Mouse (Mus musculus): ENCODE measurements around the gene Arpin. TPM values are rescaled to one million over a fixed set of nuclear protein-coding genes. Genes with fewer than 3 reads are reported as not detected.
A peak's percentile ranks its signal among the peaks of the same experiment; 100 is the strongest.

Arpin gene
- polyA plus RNA-seq, 1 experiment from 2014 or later: 37.3 TPM

DNA sequence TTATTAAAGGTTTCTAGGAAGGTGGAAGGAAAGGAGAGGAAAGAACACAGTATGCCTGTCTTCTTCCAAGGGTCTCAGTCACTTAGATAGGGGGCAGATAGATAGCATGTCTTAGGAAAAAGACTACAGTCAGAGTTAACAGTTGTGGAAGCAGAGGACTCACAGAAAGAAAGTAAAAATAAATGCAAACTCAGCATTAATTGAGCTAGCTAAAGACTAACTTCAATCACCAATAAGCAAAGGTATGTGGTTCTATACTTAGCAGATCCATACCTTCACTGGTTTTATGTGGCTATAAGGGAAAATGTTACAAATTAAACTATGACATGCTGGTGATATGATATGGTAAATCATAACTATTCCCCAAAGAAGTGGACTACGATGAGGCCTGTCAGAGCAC is 40.4 kb downstream of the Arpin start:
- no peak for TF ChIP-seq CTCF (IDR thresholded peaks at IDR 0.05)
- ChIA-PET POLR2A (no interaction called here), CTCF (no interaction called here)
- in situ Hi-C loops (cut with MboI; ENCODE audit: low pct_unique_long_range_greater_than_20kb): no loop called here
- H3K27me3 ChIP-seq: no peaks in the 10 kb centered on the region
- ATAC-seq: no peak
- no peak for DNase-seq (ENCODE audit: low read depth, low spot score)

GRCm38 (mm10) chr7:79892576-79893428 is 42.4 kb downstream of the Arpin start:
- H3K27me3 ChIP-seq: no peaks in the 10 kb centered on the region
- no peak for ATAC-seq
- no peak for DNase-seq (ENCODE audit: low read depth, low spot score)
- ChIA-PET POLR2A (no interaction called here), CTCF (interaction anchor here (1.0 kb wide), 1 partner anchor 22 kb away, joined by 3 read pairs; no protein-coding TSS in a partner anchor)
- TF ChIP-seq CTCF (IDR thresholded peaks at IDR 0.05): no peak
- in situ Hi-C loops (cut with MboI; ENCODE audit: low pct_unique_long_range_greater_than_20kb): no loop called here

DNA sequence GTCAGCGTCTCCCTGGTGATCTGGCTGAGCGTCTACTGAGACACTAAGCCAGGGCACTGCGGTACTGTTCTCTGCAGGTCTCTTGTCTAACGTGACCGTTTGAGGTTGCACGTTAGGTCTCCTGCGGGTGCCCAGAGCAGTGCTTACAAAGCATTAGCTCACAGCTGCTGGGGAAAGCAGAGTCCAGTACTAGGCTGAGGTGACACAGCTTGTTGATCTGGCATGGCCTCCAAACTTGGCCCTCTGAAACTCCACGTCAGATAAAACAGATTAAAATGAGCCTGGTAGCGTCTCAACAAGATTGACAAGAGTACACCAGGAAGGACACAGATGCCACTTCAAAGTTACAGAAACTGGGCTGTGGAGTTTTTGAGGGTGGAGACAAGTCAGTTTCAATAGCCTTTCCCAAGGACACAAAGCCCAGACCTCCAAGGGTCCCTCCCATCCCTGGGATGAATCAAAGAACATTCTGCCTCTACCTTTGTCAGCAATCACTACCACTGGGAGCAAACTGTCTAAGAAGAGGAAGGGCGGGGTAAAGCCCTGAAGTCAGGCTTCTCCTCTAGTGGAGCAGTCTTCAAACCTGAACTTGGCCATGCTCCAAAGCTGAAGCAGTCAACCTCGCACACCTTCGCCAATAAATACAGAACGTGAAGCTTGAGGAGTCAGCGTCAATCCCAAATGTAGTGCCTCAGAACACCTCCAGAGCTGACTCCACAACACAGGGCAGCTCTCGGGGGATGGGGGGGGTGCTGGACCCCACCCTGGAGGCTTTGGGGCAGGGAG is 44.5 kb downstream of the Arpin start:
- H3K27me3 ChIP-seq: no peaks in the 10 kb centered on the region
- TF ChIP-seq CTCF (IDR thresholded peaks at IDR 0.05): no peak
- POLR2A ChIA-PET: interaction anchor here (1.1 to 1.5 kb wide), 2 partner anchors 9 kb away, joined by 3 to 4 read pairs; no protein-coding TSS in a partner anchor

DNA sequence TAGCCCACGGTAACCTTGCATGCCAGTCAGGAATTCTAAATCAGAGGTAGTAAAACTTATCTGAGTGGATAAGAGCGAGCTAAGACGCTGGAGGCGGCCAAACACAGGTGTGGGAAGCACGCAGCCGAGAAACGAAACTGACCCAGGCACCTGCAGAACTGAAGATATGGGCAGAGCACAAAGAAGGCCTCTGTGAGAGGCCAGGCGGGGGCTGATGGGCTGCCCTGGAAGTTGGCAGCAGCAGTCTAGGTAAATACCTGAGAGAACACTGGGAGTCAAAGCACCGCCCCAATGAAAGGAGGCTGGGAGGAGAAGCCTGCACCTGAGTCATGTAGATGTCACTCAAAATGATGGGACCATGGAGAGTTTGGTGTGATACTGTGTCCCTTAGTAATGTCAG is 46.6 kb downstream of the Arpin start:
- ChIA-PET CTCF (no interaction called here), POLR2A (no interaction called here)
- no peak for TF ChIP-seq CTCF (IDR thresholded peaks at IDR 0.05)
- DNase-seq (ENCODE audit: low read depth, low spot score) (no peak), ATAC-seq (no peak)
- no peaks in the 10 kb centered on the region for H3K27me3 ChIP-seq
- in situ Hi-C loops (cut with MboI; ENCODE audit: low pct_unique_long_range_greater_than_20kb): no loop called here

More for the DNA sequence above, 44.5 kb downstream of the Arpin start:
- CTCF ChIA-PET: interaction anchor here (1.0 to 1.2 kb wide), 2 partner anchors 11 kb away, joined by 3 read pairs; no protein-coding TSS in a partner anchor
- ATAC-seq: no peak
- in situ Hi-C loops (cut with MboI; ENCODE audit: low pct_unique_long_range_greater_than_20kb): no loop called here
- no peak for DNase-seq (ENCODE audit: low read depth, low spot score)

- H3K27me3 ChIP-seq: no peaks in the 10 kb centered on the region
- CTCF ChIA-PET: interaction anchor here (3.1 kb wide), 1 partner anchor 30 kb away, joined by 8 read pairs; no protein-coding TSS in a partner anchor
- in situ Hi-C loops (cut with MboI; ENCODE audit: low pct_unique_long_range_greater_than_20kb): no loop called here
- no peak for ATAC-seq
- no peak for TF ChIP-seq CTCF (IDR thresholded peaks at IDR 0.05)
- POLR2A ChIA-PET: interaction anchor here (0.6 kb wide), 1 partner anchor 183 kb away, joined by 3 read pairs; no protein-coding TSS in a partner anchor
- no peak for DNase-seq (ENCODE audit: low read depth, low spot score)
Measured at GRCm38 (mm10) chr7:79883613-79884334, 51.4 kb downstream of the Arpin start.

DNA sequence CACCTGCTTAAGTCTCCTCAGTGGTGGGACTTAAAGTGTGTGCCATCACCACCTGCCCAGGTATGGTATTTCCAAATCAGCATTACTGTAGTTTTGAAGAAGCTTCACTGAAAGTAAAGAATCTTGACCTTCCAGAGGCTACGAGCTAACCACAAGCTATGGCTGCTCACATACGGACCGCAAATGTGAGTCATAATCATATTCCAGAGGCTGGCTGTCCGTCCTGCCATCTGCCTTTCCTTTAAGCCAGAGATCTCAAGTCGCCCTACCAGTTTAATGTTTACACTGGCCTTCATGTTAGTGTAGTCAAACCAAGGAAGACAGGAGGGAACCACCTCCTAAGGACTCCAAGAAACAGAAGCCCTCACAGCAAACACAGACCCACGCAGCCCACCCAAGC is 53.3 kb downstream of the Arpin start:
- no peak for DNase-seq (ENCODE audit: low read depth, low spot score)
- CTCF ChIA-PET: interaction anchor here (3.1 kb wide), 1 partner anchor 32 kb away, joined by 8 read pairs; no protein-coding TSS in a partner anchor
- in situ Hi-C loops (cut with MboI; ENCODE audit: low pct_unique_long_range_greater_than_20kb): no loop called here
- ATAC-seq: no peak
- H3K27me3 ChIP-seq: no peaks in the 10 kb centered on the region
- TF ChIP-seq CTCF (IDR thresholded peaks at IDR 0.05): no peak
- POLR2A ChIA-PET: interaction anchor here (0.7 kb wide), 1 partner anchor 9 kb away, joined by 3 read pairs; no protein-coding TSS in a partner anchor

DNA sequence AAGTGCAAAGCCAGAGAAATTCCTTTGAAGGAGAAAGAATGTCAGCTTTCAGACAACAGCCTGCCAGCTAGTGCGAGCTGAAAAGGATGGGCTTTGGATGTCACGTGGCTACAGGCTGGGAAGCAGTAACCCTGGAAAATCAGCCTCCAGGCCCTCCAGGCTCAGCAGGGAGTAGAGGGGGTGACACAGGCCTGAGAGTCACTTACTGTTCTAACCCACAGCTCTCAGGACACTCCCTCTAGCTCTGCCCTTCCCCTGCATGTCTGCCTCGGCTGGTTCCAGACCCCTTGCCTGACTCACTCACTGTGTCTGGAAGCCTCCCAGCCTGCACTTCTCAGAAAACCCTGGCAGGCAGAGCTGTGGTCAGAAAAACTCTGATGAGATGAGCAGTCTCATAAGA is 54.2 kb downstream of the Arpin start:
- ATAC-seq: peak; percentile 93
- H3K27me3 ChIP-seq: no peaks in the 10 kb centered on the region
- ChIA-PET POLR2A (interaction anchor here (0.7 kb wide), 1 partner anchor 40 kb away, joined by 3 read pairs; no protein-coding TSS in a partner anchor), CTCF (interaction anchor here (0.9 to 3.1 kb wide), 2 partner anchors 22 to 33 kb away, joined by 3 to 8 read pairs; no protein-coding TSS in a partner anchor)
- TF ChIP-seq CTCF (IDR thresholded peaks at IDR 0.05): no peak
- in situ Hi-C loops (cut with MboI; ENCODE audit: low pct_unique_long_range_greater_than_20kb): no loop called here
- peak; percentile 93 for DNase-seq (ENCODE audit: low read depth, low spot score)

DNA sequence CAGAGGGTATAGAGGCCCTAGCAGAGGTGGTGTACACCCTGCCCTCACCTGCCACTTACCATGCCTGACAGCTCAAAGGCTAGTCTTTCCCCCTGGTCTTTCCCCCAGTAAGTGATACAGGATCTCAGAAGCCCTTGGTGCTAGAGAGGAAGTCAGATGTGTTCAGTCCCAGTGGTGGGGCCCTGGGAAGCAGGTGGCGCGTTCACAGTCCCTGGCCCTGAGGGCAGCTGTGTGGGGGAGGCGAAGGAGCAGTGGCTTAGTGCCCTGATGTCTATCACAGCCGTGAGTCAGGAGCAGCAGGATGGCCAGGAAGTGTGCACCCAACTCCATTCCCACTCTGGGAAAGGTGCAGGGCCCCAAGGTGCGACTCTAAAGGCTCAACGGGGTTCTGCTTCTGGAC is 55.1 kb downstream of the Arpin start:
- no peaks in the 10 kb centered on the region for H3K27me3 ChIP-seq
- POLR2A ChIA-PET: no interaction called here
- in situ Hi-C loops (cut with MboI; ENCODE audit: low pct_unique_long_range_greater_than_20kb): no loop called here
- no peak for DNase-seq (ENCODE audit: low read depth, low spot score)
- no peak for TF ChIP-seq CTCF (IDR thresholded peaks at IDR 0.05)
- ATAC-seq: no peak
- CTCF ChIA-PET: interaction anchor here (1.3 to 1.6 kb wide), 2 partner anchors 11 to 13 kb away, joined by 3 to 4 read pairs; no protein-coding TSS in a partner anchor

GRCm38 (mm10) chr7:79878455-79879025 is 56.6 kb downstream of the Arpin start:
- ATAC-seq (no peak), DNase-seq (ENCODE audit: low read depth, low spot score) (no peak)
- no peak for TF ChIP-seq CTCF (IDR thresholded peaks at IDR 0.05)
- in situ Hi-C loops (cut with MboI; ENCODE audit: low pct_unique_long_range_greater_than_20kb): no loop called here
- CTCF ChIA-PET: interaction anchor here (1.6 kb wide), 1 partner anchor 12 kb away, joined by 4 read pairs; no protein-coding TSS in a partner anchor
- H3K27me3 ChIP-seq: no peaks in the 10 kb centered on the region
- POLR2A ChIA-PET: interaction anchor here (0.6 kb wide), 1 partner anchor 16 kb away, joined by 3 read pairs; no protein-coding TSS in a partner anchor

Other genes with a start within 250 kb of the Arpin start
- 9.6 TPM for gene Kif7, start 219.6 kb downstream of the Arpin start, polyA plus RNA-seq (2021)
- 0.06 TPM for gene Plin1, start 202.5 kb downstream of the Arpin start, polyA plus RNA-seq (2021)
- gene Pex11a, start 192.2 kb downstream of the Arpin start, polyA plus RNA-seq (2021): 17.5 TPM
- 2.1 TPM for gene Wdr93, start 192.2 kb downstream of the Arpin start, polyA plus RNA-seq (2021)
- not detected for gene Mesp1, start 141.6 kb downstream of the Arpin start, polyA plus RNA-seq (2021)
- gene Mesp2, start 124.6 kb downstream of the Arpin start, polyA plus RNA-seq (2021): 0.15 TPM
- 14.9 TPM for gene Anpep, start 74.3 kb downstream of the Arpin start, polyA plus RNA-seq (2021)
- 32.7 TPM for gene Ap3s2, start 14.7 kb downstream of the Arpin start, polyA plus RNA-seq (2021)
- 15.9 TPM for gene Zfp710, start 89.5 kb upstream of the Arpin start, polyA plus RNA-seq (2021)
- gene Idh2, start 180.0 kb upstream of the Arpin start, polyA plus RNA-seq (2021): 679 TPM

Measured in Patski (cell line).